Mouse (Mus musculus): ENCODE measurements around the gene Wdr83. TPM values are rescaled to one million over a fixed set of nuclear protein-coding genes. Genes with fewer than 3 reads are reported as not detected.

Wdr83 gene
- polyA plus RNA-seq, 1 experiment from 2014 or later, result 63.4 TPM

- H3K9me3 ChIP-seq, result no peaks in the 10 kb centered on the region
- no peak for DNase-seq (ENCODE audit: low spot score)
- peaks cover 24% of the 10 kb centered on the region for H3K4me1 ChIP-seq (replicated peaks)
- peak overlapping the region; percentile 88 for H3K4me3 ChIP-seq
- H3K27me3 ChIP-seq (ENCODE audit: insufficient read depth, poor library complexity, severe bottlenecking), result no peaks in the 10 kb centered on the region
- 93% methylated on average over 15 of the region's 15 CpGs for WGBS
- H3K36me3 ChIP-seq, result peaks cover 47% of the 10 kb centered on the region
- H3K27ac ChIP-seq, result no peak overlapping the region
Measured at GRCm38 (mm10) chr8:85073041-85073612, 8.0 kb downstream of the Wdr83 start.

GRCm38 (mm10) chr8:85072364-85072929 lies 8.7 kb downstream of the Wdr83 start:
- WGBS, result 43% methylated on average over 9 of the region's 9 CpGs
- H3K36me3 ChIP-seq, result peaks cover 49% of the 10 kb centered on the region
- H3K27me3 ChIP-seq (ENCODE audit: insufficient read depth, poor library complexity, severe bottlenecking), result no peaks in the 10 kb centered on the region
- H3K4me1 ChIP-seq (replicated peaks), result peaks cover 30% of the 10 kb centered on the region
- H3K27ac ChIP-seq, result peak overlapping the region; percentile 95
- no peak for DNase-seq (ENCODE audit: low spot score)
- no peaks in the 10 kb centered on the region for H3K9me3 ChIP-seq
- peak overlapping the region; percentile 88 for H3K4me3 ChIP-seq

- Histone ChIP-seq H3K9me3 (no peaks in the 10 kb centered on the region), H3K27ac (peak within 1 kb of the TSS; percentile 95), H3K4me1 (replicated peaks) (peaks cover 30% of the 10 kb centered on the region), H3K36me3 (peaks cover 51% of the 10 kb centered on the region), H3K4me3 (peak within 1 kb of the TSS; percentile 88), H3K27me3 (ENCODE audit: insufficient read depth, poor library complexity, severe bottlenecking) (no peaks in the 10 kb centered on the region)
- peak; percentile 91 for DNase-seq (ENCODE audit: low spot score)
- under 1% methylated on average over 68 of the region's 68 CpGs for WGBS
Measured at GRCm38 (mm10) chr8:85071514-85072281, 9.4 kb downstream of the Wdr83 start, which contains the start of gene Dhps. Gene Dhps (plus strand): TSS chr8:85071757.

- 88% methylated on average over 5 of the region's 5 CpGs for WGBS
- H3K4me3 ChIP-seq, result peak overlapping the region; percentile 88
Measured at GRCm38 (mm10) chr8:85071041-85071440, 10.1 kb downstream of the Wdr83 start.

GRCm38 (mm10) chr8:85067982-85068381 lies 13.1 kb downstream of the Wdr83 start, which contains the start of gene Gm5741:
Gene Gm5741 (minus strand): TSS chr8:85067982.
- no peaks in the 10 kb centered on the region for H3K27me3 ChIP-seq (ENCODE audit: insufficient read depth, poor library complexity, severe bottlenecking)
- H3K36me3 ChIP-seq, result peaks cover 45% of the 10 kb centered on the region
- H3K4me3 ChIP-seq, result no peak within 1 kb of the TSS
- peaks cover 24% of the 10 kb centered on the region for H3K4me1 ChIP-seq (replicated peaks)
- H3K27ac ChIP-seq, result no peak within 1 kb of the TSS
- H3K9me3 ChIP-seq, result no peaks in the 10 kb centered on the region
- DNase-seq (ENCODE audit: low spot score), result no peak

More at GRCm38 (mm10) chr8:85071041-85071440, 10.1 kb downstream of the Wdr83 start:
- DNase-seq (ENCODE audit: low spot score), result no peak
- H3K9me3 ChIP-seq, result no peaks in the 10 kb centered on the region
- H3K4me1 ChIP-seq (replicated peaks), result peaks cover 30% of the 10 kb centered on the region
- H3K36me3 ChIP-seq, result peaks cover 51% of the 10 kb centered on the region
- no peaks in the 10 kb centered on the region for H3K27me3 ChIP-seq (ENCODE audit: insufficient read depth, poor library complexity, severe bottlenecking)
- peak overlapping the region; percentile 95 for H3K27ac ChIP-seq

- peaks cover 16% of the 10 kb centered on the region for H3K4me1 ChIP-seq (replicated peaks)
- H3K36me3 ChIP-seq, result peaks cover 53% of the 10 kb centered on the region
- no peaks in the 10 kb centered on the region for H3K27me3 ChIP-seq (ENCODE audit: insufficient read depth, poor library complexity, severe bottlenecking)
- no peak overlapping the region for H3K27ac ChIP-seq
- 96% methylated on average over 2 of the region's 2 CpGs for WGBS
- H3K4me3 ChIP-seq, result no peak overlapping the region
- no peaks in the 10 kb centered on the region for H3K9me3 ChIP-seq
- DNase-seq (ENCODE audit: low spot score), result no peak
Measured at GRCm38 (mm10) chr8:85067155-85067554, 14.0 kb downstream of the Wdr83 start.

- no peak for DNase-seq (ENCODE audit: low spot score)
- Histone ChIP-seq H3K9me3 (no peaks in the 10 kb centered on the region), H3K27me3 (ENCODE audit: insufficient read depth, poor library complexity, severe bottlenecking) (no peaks in the 10 kb centered on the region), H3K4me3 (no peak overlapping the region), H3K36me3 (peaks cover 58% of the 10 kb centered on the region), H3K4me1 (replicated peaks) (peaks cover 25% of the 10 kb centered on the region), H3K27ac (no peak overlapping the region)
- WGBS, result 57% methylated on average over 2 of the region's 2 CpGs
Measured at GRCm38 (mm10) chr8:85065213-85065612, 15.9 kb downstream of the Wdr83 start.

GRCm38 (mm10) chr8:85062603-85063002 lies 18.5 kb downstream of the Wdr83 start:
- Histone ChIP-seq H3K4me1 (replicated peaks) (peaks cover 22% of the 10 kb centered on the region), H3K36me3 (peaks cover 55% of the 10 kb centered on the region), H3K4me3 (no peak overlapping the region), H3K9me3 (no peaks in the 10 kb centered on the region), H3K27ac (no peak overlapping the region), H3K27me3 (ENCODE audit: insufficient read depth, poor library complexity, severe bottlenecking) (no peaks in the 10 kb centered on the region)
- WGBS, result 95% methylated on average over 4 of the region's 4 CpGs
- no peak for DNase-seq (ENCODE audit: low spot score)

- peaks cover 49% of the 10 kb centered on the region for H3K36me3 ChIP-seq
- WGBS, result under 1% methylated on average over 53 of the region's 53 CpGs
- H3K27me3 ChIP-seq (ENCODE audit: insufficient read depth, poor library complexity, severe bottlenecking), result no peaks in the 10 kb centered on the region
- H3K27ac ChIP-seq, result peak within 1 kb of the TSS; percentile 80
- H3K9me3 ChIP-seq, result no peaks in the 10 kb centered on the region
- H3K4me1 ChIP-seq (replicated peaks), result peaks cover 21% of the 10 kb centered on the region
- peak within 1 kb of the TSS; percentile 93 for H3K4me3 ChIP-seq
- peak; percentile 92 for DNase-seq (ENCODE audit: low spot score)
Measured at GRCm38 (mm10) chr8:85059879-85060616, 21.1 kb downstream of the Wdr83 start, which contains the start of gene Fbxw9. Gene Fbxw9 (plus strand): TSS chr8:85060055.

GRCm38 (mm10) chr8:85057367-85057766 lies 23.7 kb downstream of the Wdr83 start:
- peaks cover 21% of the 10 kb centered on the region for H3K4me1 ChIP-seq (replicated peaks)
- no peaks in the 10 kb centered on the region for H3K9me3 ChIP-seq
- no peaks in the 10 kb centered on the region for H3K27me3 ChIP-seq (ENCODE audit: insufficient read depth, poor library complexity, severe bottlenecking)
- DNase-seq (ENCODE audit: low spot score), result no peak
- H3K36me3 ChIP-seq, result peaks cover 55% of the 10 kb centered on the region
- H3K4me3 ChIP-seq, result no peak overlapping the region
- H3K27ac ChIP-seq, result no peak overlapping the region
- WGBS, result 85% methylated on average over 7 of the region's 7 CpGs

- Histone ChIP-seq H3K4me3 (no peak overlapping the region), H3K27me3 (ENCODE audit: insufficient read depth, poor library complexity, severe bottlenecking) (no peaks in the 10 kb centered on the region), H3K36me3 (peaks cover 92% of the 10 kb centered on the region), H3K4me1 (replicated peaks) (peaks cover 5% of the 10 kb centered on the region), H3K9me3 (no peaks in the 10 kb centered on the region), H3K27ac (no peak overlapping the region)
- 94% methylated on average over 6 of the region's 6 CpGs for WGBS
- no peak for DNase-seq (ENCODE audit: low spot score)
Measured at GRCm38 (mm10) chr8:85043619-85044018, 37.5 kb downstream of the Wdr83 start.

GRCm38 (mm10) chr8:85037681-85038531 lies 43.2 kb downstream of the Wdr83 start:
- Histone ChIP-seq H3K4me1 (replicated peaks) (peaks cover 33% of the 10 kb centered on the region), H3K27me3 (ENCODE audit: insufficient read depth, poor library complexity, severe bottlenecking) (no peaks in the 10 kb centered on the region), H3K9me3 (no peaks in the 10 kb centered on the region), H3K36me3 (peaks cover 49% of the 10 kb centered on the region), H3K4me3 (peak overlapping the region; percentile 92), H3K27ac (peak overlapping the region; percentile 99)
- under 1% methylated on average over 57 of the region's 57 CpGs for WGBS
- DNase-seq (ENCODE audit: low spot score), result peak; percentile 55
